Mouse (Mus musculus) kidney, adult 9 months (tissue): ENCODE measurements around the gene Foxo1.

Source experiments
- DNase-seq: peaks from one replicate; pipeline ENCODE4 v3.0.0; 2022

Gene Foxo1

DNA sequence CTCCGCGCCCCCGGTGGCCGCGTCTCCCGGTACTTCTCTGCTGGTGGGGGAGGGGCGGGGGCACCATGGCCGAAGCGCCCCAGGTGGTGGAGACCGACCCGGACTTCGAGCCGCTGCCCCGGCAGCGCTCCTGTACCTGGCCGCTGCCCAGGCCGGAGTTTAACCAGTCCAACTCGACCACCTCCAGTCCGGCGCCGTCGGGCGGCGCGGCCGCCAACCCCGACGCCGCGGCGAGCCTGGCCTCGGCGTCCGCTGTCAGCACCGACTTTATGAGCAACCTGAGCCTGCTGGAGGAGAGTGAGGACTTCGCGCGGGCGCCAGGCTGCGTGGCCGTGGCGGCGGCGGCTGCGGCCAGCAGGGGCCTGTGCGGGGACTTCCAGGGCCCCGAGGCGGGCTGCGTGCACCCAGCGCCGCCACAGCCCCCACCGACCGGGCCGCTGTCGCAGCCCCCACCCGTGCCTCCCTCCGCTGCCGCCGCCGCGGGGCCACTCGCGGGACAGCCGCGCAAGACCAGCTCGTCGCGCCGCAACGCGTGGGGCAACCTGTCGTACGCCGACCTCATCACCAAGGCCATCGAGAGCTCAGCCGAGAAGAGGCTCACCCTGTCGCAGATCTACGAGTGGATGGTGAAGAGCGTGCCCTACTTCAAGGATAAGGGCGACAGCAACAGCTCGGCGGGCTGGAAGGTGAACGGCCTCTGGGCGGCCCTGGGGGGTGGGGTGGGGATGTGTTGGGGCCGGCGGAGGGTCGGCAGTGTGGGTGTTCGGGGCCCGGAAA, 789 bp downstream of the Foxo1 start:
- peak; percentile 79 for DNase-seq

DNA sequence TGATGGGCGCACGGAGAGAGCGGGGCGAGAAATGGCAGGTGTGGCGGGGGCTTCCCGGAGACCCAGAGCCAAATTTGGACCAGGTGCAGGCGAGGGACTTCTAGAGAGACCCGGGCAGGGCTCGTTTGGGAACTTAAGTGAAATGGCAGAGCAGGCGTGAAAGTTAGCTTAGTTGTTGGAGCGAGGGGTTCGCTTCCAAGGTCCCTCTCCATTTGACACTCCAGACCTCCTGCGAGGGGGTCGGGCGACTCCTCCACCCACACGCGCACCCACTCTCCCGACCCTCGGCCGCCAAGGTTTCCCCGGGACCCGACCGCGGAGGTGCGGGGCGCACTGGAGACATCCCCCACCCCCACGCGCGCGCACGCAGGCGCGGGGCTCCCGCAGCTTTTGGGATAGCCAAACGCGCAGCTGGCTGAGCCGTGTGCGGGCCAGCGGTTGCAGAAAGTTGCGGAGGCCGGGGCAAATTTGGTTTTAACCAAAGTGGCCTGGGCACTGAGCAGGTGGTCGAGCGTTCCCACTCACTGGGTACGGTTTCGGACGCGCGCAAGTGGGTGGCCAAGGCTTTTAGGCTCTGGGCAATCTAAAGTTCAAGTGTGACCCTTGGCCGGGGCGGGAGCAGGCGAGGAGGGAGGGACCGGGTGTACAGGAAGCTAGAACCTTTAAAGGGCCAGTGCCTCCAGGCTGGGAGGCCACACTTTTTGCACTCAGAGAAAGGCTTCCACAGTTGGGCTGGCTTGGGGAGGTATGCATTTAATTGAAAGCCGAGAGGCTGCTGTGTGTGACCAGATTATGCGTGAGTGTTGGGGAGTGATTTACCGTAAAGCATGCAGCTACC, 1.6 kb downstream of the Foxo1 start:
- peak; percentile 94 for DNase-seq

DNA sequence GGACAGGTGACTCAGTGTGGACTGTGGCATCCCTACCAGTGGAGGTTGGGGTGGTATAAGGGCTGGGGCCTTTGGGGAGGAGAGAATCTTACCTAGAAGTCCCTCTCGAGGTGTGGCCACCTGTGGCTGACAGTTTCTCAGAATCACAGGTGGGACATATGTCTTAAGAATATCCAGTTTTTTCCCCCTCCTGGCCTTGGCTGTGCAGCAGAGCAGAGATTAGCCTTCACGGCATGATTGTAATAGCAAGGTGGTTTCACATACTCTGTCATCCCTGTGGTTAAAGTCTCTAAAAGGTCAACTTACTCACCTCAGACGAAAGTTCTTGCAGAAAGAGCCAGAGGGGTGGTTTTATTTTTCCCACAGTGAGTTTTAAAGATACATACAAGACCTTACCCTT, 2.4 kb downstream of the Foxo1 start:
- DNase-seq: peak; percentile 35

DNA sequence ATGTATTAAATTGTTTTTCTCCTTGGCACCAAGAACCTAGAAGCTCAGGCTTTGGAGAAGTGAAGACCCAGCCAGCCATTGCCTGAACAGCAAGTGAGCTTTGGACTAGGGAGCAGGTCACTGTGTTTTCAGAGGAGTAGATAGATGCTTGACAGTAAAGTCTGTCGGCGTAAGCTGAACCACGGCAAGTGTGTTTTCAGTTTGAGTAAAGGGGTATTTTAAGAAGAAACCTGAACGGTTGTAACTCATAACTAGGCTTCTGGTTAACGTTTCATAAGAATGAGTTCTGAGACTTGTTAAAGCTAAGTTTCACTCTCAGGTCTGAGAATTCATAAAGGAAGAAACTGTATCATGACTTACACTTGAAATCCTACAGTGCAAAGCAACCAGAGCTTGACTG, 3.2 kb downstream of the Foxo1 start:
- DNase-seq: peak; percentile 72

DNA sequence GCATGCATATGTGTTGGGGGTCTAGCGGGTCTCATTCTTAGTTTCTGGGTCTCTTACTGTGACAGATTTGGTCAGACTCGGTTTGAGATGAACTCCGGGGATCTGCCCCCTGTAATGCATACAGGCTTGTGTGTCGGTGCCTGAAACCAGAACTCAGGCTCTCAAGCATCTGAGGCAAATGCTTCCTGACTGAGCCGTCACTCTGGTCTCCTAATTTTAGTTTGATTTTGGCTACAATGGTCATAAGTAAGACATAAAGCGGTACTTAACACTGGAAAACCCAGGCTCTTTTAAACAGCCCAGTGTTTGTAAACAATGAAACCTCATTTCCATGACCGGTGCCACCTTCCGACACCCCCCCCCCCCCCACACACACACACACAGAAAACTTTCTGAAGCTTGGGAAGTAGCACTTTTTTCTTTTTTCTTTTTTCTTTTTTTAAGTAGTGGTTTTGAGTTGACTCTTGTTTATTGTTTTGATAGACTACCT, 4.3 kb downstream of the Foxo1 start:
- no peak for DNase-seq

DNA sequence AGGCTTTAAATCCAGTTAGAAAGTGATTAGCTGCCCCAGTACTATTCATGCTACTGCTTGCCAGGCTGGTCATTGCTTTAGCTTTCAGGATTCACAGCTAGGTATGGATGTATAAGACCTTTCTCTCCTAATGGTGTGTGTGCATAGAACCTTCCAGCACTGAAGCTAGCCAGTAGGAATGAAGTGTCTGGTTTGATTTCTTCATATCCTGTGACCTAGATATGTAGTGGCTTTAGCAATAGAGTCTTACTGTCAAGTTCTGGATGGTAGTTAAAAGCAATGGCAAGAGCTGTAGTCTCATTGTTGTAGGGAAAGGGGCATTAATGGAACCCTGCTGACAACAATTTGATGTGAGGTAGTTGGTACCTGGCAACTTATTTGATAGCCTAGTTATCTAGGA, 6.3 kb downstream of the Foxo1 start:
- no peak for DNase-seq

DNA sequence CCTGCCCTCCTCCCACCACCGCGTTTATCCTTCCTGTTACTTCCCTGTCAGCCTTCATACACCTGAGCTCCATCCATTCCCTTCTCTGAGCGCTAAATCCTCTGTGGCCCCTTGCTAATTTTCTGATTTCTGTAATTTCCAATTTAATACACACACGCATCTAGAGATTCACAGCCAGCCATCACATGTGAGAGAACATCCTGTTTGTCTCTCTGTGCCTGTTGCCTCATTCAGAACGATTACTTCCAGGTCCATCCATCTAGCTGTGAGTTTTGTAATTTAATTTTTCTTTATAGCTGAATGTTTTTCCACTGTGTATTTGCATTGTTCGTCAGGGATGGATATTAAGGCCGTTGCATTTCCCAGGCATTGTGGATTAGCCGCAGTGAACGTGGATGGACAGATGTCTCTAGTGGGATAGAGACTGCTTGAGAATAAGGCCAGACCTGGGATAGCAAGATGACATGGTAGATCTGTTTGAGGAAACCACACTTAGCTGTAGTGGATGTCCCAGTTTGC, 7.0 kb downstream of the Foxo1 start:
- DNase-seq: no peak

DNA sequence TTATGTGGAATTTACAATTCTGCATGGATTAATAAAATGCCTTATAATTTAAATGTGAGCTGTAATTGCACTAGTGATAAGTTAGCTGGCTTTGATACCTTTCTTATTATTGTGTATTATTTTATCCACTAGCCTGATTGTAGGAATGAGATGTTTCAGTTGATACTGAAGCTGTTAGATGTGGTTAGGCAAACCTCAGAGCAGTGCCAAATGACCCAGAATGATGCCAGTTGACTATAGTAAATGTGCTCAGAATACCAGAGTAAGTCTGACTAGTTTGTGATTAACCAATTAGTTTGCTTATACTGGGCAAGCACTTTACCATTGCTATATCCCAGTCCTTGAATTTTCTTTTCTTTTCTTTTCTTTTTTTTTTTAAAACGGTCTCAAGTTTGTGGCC, 12.5 kb downstream of the Foxo1 start:
- no peak for DNase-seq

DNA sequence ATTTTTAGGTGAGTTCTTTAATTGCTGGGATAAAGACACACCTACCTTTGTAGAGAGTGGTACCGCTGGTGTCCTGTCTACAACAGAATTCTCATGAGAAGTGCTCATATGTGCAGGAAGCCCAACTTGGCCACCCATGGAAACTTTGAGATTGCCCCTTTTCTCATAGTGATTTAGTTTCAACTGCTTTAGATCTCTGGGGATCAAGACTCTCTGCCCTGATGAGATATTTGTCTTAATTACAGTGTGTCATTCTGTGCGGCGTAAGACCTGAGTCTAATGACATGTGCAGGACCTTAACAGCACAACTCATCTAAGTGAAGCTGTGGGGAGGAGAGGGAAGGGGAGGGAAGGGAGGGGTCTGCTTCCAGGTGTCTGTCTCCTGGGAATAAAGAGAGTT, 13.7 kb downstream of the Foxo1 start:
- DNase-seq: no peak

DNA sequence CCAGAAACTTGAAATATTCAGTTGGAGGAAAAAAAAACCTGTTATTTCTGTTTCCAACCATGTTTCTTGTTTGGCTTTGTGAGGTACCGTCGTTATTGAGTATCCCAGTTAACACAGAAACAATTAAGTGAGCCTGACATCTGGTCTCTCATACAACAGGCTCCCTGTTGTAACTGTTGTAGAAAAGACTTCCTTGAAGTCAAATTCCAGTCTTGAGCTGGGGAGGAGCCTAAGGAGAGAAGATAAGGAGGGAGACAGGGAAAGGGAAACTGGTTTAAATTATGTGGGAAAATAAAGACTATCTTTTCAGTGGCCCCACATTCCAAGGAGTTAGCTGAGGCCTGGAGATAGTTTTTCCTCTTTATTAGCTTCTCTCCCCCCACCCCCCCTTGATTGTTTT, 14.2 kb downstream of the Foxo1 start:
- no peak for DNase-seq

DNA sequence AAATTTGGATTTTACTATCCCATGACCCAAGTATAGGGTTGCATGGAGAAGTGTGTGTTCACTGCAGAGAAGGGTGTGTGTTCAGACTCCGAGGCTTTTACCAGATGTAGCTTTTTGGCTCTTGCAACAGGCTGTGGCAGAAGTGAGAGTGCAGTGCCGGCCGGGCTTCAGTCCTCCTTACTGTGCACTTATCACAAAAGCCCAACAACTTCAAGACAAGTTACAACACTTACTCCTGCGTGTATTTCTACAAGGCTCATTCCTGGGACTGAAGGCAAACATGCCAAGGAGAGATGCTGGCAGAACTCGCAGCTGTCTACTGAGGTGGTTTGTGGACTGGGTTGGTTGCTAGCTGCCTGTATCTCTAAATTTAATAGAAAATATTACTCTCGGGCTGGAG, 15.4 kb downstream of the Foxo1 start:
- DNase-seq: no peak

DNA sequence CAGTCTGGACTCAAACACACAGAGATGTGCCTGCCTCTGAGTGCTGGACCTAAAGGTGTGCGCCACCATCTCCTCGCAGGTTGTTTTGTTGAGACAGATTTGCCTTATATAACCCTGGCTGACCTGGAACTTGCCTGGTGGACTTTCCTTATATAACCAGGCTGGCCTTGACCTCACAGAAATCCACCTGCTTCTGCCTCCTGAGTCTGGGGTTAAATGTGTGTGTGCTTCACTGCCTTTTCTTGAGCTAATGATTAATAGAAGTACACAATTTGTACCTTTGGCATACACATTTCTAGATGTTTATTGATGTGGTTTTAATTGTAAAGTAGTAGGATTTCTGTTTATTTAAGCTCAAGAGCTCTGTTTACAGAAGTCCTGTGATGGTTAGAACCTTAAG, 22.7 kb downstream of the Foxo1 start:
- peak; percentile 74 for DNase-seq

DNA sequence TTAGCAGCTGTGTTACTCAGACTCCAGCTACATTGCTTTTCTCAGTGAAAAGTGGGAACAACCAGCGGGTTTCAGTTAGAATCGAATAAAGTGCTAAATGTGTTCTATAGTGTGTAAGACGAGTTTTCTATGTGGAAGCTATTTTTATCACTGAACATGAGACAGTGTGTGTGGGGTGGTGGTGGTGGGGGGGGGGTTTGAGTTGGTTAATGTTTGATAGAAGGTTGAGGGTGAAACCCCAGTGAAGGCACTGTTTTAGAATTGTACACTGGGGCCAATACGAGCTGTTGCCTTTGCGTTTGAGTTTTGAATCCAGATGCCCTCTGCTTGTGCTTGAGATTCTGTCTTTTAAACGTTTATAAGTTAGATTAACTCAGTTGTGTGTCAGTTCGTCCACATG, 24.4 kb downstream of the Foxo1 start:
- no peak for DNase-seq

DNA sequence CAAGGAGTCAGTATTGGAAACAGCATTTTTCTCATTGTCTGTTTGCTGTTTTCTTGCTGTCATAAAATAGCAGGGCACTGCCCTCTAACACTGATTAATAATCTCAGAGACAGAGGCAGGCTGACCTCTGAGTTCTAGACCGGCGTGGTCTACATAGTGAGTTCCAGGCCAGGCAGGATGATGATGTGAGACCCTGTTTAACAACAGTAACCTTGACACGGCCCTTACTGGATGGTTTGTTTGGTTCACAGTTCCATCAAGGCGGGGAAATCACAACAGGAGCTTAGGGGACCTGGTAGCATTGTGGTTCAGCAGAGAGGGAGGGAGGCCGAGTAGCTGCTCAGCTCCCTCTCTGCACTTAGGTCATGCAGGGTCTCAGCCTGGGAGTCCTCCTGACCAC, 25.8 kb downstream of the Foxo1 start:
- no peak for DNase-seq

DNA sequence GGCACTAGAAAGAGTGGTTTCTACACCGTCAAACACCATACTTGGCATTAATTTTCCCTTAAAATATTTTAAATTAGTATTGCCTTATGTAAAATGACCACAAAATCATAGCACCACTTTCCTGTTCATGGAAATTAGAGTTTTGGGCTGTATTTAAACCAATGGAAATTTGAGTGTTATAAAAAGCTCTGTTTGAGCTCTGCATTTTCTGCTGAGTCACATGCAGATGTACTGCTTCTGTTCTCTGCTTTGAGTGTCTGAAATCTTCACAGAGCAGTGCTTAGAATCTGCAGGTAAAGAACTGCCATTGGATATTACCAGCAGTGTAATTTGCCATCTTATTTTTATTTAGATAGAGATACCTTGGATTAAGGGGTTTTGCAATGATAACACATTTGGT, 27.6 kb downstream of the Foxo1 start:
- no peak for DNase-seq

DNA sequence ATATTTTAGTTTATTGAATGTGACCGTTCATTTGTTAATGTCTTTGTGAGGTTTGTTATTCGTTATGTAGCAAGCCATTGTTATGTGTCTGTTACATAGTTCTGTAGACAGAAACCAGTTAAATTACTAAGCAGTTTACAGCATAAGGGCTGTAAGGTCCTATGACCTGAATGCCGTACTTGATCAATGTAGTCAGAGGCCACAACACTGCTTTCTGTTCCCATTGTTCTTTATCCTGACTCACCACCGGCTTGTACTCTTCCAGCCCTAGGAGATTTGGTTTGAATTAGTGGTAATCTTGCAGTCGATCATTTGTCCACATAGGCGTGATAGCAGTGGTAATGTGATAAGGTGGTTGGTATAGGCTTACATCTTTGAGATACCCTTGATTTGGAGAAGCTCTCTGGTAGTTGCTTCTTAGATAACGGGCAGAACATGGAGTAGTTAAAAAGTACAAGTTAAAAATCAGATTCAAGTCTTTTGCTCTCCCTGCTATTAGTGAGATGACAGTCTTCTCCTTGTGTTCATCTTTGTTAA, 28.2 kb downstream of the Foxo1 start:
- DNase-seq: no peak

DNA sequence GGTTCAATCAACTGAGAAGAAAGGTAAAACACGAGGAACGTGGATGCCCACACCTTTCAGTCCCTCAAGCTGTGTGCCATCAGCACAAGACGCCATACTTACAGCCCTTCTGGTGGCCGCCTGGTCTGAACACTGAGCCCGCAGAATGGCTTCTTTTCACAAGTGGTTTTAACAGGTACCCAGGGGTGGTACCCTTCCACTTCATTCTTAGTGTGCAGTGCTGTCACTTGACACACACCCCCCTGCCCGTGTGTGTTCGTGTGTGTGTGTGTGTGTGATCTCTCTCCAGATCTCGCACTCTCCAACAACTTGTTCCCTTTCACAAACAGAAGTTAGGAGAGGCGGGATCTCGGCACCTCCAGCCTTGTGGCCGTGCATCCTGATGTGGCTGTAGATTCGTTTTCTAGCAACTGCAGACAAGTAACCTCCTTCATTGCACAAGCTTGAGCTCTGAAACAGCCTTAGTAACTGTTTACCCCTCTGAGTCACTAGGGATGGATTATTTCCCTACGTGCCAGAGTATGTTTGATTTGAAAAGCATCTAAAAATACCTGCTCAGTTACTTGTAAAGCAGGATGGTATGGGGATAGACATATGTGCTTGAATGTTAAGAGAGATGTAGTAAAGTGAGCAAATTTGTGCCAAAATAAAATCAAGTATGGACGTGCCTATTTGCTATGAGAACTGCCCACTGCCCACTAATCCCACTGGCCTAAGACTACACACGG, 29.3 kb downstream of the Foxo1 start:
- no peak for DNase-seq

DNA sequence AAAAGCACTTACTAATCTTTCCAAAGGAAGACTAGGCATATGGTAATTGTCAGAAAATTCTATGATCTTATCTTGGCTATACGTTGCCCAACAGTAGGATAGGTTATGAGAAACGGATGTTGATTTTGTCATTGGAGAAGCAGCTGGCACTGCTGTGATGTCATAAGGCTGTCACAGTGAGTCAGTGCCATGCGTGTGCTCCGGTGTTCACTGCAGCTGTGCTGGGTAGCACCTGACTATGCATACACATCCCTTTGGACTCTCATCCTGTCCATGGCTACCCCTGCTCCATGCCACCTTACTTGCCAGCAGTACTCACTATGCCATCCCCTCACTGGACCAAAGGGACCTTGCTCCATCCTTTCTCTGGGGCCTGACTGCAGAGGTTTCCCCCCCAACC, 30.5 kb downstream of the Foxo1 start:
- DNase-seq: no peak

DNA sequence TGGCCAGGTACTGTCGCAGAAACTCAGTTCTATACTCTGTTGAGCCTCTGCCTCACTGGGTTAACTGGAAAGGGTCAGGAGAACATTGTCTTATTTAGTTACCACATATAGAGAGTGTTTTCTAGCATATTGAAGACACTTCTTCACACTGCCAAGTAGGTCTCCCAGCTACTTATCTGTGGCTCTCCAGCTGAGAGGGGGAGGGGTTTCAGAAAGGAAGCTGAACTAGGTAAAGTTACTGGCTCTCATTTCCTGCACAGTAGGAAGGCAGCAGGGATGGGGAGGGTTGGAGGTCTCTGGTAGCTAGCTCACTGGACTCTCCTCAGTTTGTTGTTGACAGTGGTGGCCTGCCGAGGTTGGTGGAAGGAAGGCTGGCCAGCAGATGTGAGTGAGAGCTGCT, 31.2 kb downstream of the Foxo1 start:
- no peak for DNase-seq

DNA sequence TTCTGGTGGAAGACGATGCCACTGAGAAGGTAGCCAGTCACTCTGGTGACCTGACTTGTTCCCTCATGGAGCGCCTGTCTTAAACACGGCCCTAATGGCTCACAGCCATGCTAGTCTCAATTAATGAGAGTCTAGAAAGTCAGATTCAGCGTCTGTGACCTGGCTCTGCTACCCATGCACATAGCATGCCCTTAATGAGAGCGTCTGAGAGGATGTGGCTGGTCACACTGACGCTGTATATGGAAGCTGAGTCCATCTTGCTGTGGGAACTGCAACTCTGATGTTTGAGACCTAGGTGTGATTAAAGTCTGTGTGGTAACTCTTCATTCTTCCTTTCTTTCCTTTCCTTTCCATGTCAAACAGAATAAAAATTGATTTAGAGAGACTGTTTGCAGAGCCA, 32.4 kb downstream of the Foxo1 start:
- no peak for DNase-seq

DNA sequence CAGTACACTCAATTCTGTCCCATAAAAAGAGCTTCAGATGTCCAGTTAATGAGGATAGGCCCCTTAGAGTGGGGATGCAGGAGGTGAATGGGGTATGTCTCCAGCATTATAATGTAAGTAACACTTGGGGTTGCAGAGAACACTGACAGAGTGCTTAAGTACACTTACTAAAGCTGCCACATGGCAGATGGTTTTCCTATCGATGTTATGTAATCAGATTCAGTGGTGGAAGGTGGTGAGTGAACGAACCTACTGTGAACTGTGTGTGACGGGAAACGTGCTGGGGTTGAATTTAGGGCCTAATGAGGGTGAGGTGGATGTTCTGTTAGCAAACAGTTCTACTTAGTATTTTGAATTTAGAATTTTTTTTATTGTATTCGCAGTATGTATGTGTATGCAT, 35.2 kb downstream of the Foxo1 start:
- no peak for DNase-seq

DNA sequence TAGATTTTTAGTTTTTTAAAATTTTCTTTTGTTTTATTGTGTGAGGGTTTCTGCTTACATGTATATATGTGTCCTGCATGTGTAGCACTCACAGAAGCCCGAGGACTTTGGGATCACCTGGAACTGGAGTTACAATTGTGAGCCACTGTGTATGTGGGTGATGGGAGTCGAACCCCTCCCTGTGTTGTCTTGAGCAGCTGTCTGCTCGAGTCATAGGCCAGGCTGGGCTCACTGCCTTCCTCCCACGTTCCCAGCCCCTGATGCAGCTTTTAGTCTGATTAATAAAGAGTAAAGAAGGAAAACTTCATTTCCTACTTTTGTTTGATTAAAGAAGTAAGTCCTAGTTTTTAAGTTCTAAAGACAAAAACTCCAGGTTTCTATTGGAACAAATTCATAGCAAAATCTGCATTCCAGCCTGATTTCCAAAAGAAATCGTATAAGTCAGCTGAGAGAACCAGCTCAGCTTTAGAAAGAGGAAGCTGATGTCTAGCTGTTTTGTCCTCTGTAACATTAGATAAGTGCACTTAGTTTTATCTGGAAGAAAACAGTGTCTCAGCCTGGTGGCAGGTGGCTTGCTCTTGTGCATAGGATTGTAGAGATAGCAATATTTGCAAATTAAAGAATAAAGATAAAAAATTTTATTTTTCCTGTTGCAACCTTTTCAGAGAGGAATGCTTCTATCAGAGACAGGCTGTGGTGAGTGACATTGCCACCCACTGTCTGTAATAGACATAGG, 40.6 kb downstream of the Foxo1 start:
- no peak for DNase-seq
